Mouse (Mus musculus): Measurements from ENCODE around the gene Myo19.

The Myo19 gene

GRCm38 (mm10) chr11:84886767-84887511 is 7.0 kb downstream of the Myo19 start:
- no peak for DNase-seq (ENCODE audit: low spot score)

- no peak for DNase-seq (ENCODE audit: low spot score)
These were observed 8.1 kb downstream of the Myo19 start for GRCm38 (mm10) chr11:84888025-84888424.

- no peak for DNase-seq (ENCODE audit: low spot score)
These were observed 9.5 kb downstream of the Myo19 start for GRCm38 (mm10) chr11:84889492-84889891.

- no peak for DNase-seq (ENCODE audit: low spot score)
These were observed 11.8 kb downstream of the Myo19 start for GRCm38 (mm10) chr11:84891705-84892104.

GRCm38 (mm10) chr11:84893113-84893512 is 13.2 kb downstream of the Myo19 start:
- no peak for DNase-seq (ENCODE audit: low spot score)

- DNase-seq (ENCODE audit: low spot score) = peak; percentile 19
These were observed 24.7 kb downstream of the Myo19 start for GRCm38 (mm10) chr11:84904597-84905144.

GRCm38 (mm10) chr11:84907081-84907480 is 27.1 kb downstream of the Myo19 start:
- DNase-seq (ENCODE audit: low spot score) = no peak

GRCm38 (mm10) chr11:84908480-84908879 is 28.5 kb downstream of the Myo19 start:
- no peak for DNase-seq (ENCODE audit: low spot score)

- DNase-seq (ENCODE audit: low spot score) = no peak
These were observed 30.5 kb downstream of the Myo19 start for GRCm38 (mm10) chr11:84910411-84910810.

GRCm38 (mm10) chr11:84914673-84915072 is 34.7 kb downstream of the Myo19 start:
- DNase-seq (ENCODE audit: low spot score) = no peak

- peak; percentile 88 for DNase-seq (ENCODE audit: low spot score)
These were observed 36.2 kb downstream of the Myo19 start, which contains the start of gene Znhit3 for GRCm38 (mm10) chr11:84916053-84916702. TSS of gene Znhit3 (minus strand) at chr11:84916366.

GRCm38 (mm10) chr11:84916703-84917300 is 36.9 kb downstream of the Myo19 start:
- no peak for DNase-seq (ENCODE audit: low spot score)

- DNase-seq (ENCODE audit: low spot score) = peak; percentile 51
These were observed 38.5 kb downstream of the Myo19 start for GRCm38 (mm10) chr11:84918425-84918824.

GRCm38 (mm10) chr11:84919276-84919675 is 39.3 kb downstream of the Myo19 start:
- DNase-seq (ENCODE audit: low spot score) = no peak

- DNase-seq (ENCODE audit: low spot score) = no peak
These were observed 40.0 kb downstream of the Myo19 start for GRCm38 (mm10) chr11:84919951-84920350.

GRCm38 (mm10) chr11:84920981-84921380 is 41.0 kb downstream of the Myo19 start:
- no peak for DNase-seq (ENCODE audit: low spot score)

- no peak for DNase-seq (ENCODE audit: low spot score)
These were observed 52.3 kb downstream of the Myo19 start for GRCm38 (mm10) chr11:84932261-84932660.

GRCm38 (mm10) chr11:84939508-84940053 is 59.6 kb downstream of the Myo19 start:
- no peak for DNase-seq (ENCODE audit: low spot score)

GRCm38 (mm10) chr11:84940140-84940539 is 60.2 kb downstream of the Myo19 start:
- no peak for DNase-seq (ENCODE audit: low spot score)

GRCm38 (mm10) chr11:84943948-84944347 is 64.0 kb downstream of the Myo19 start:
- DNase-seq (ENCODE audit: low spot score) = no peak

GRCm38 (mm10) chr11:84944639-84945435 is 64.9 kb downstream of the Myo19 start:
- no peak for DNase-seq (ENCODE audit: low spot score)

- no peak for DNase-seq (ENCODE audit: low spot score)
These were observed 65.9 kb downstream of the Myo19 start for GRCm38 (mm10) chr11:84945841-84946240.

Data from left cerebral cortex, adult 11 months (tissue).